Mouse (Mus musculus): ENCODE measurements around the gene Commd1.

The Commd1 gene

DNA sequence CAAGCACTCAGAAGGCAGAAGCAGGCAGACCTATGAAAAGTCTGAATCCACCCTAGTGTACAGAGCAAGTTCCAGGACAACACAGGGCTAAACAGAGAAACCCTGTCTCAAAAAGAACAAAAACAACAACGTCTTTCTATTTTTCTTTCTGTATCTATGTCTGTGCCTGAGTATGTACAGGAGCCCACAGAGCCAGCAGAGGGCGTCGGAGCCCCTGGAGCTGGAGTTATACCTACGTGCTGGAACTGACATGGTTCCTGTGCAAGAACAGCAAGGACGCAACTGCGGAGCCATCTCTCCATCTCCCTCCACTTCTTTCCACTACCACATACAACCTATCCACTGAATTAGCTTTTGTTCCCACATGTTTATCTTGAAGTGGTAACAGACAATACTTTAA lies 32.1 kb downstream of the Commd1 start:
- no peak for DNase-seq (ENCODE audit: low read depth, low spot score)

DNA sequence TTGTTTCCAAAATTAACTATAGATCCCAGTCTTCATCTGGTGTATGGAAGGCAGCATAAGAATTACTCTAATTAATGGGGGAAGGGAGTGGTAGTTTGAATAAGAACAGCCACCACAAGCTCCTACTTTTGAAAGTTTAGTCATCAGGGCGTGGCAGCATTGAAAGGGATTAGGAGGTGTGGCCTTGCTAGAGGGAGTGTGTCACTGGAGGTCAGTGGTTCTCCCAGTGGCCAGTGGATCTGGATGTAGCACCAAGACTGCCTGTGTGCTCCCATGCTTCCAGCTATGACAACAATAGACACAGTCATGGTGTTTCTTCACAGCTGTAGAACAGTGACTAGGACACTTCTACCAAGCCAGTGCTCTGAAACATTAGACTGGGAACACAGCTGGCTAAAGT lies 33.1 kb downstream of the Commd1 start:
- no peak for DNase-seq (ENCODE audit: low read depth, low spot score)

DNA sequence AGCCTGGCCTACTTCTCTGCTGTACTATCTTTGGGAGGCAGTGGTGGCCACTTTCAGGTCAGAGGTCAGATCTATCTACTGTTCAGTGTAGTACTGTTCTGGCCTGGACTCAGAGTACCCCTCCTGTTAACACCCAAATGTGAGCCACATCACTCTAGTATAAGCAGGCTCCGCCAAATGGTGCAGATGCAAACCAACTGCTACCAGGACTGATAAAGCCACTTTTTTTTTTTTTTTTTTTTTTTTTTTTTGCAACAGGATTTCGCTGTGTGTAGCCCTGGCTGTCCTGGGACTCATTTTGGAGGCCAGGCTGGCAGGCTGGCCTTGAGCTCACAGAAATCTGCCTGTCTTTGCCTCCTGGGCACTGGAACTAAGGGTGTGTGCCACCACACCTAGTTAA lies 43.2 kb downstream of the Commd1 start:
- no peak for DNase-seq (ENCODE audit: low read depth, low spot score)

DNA sequence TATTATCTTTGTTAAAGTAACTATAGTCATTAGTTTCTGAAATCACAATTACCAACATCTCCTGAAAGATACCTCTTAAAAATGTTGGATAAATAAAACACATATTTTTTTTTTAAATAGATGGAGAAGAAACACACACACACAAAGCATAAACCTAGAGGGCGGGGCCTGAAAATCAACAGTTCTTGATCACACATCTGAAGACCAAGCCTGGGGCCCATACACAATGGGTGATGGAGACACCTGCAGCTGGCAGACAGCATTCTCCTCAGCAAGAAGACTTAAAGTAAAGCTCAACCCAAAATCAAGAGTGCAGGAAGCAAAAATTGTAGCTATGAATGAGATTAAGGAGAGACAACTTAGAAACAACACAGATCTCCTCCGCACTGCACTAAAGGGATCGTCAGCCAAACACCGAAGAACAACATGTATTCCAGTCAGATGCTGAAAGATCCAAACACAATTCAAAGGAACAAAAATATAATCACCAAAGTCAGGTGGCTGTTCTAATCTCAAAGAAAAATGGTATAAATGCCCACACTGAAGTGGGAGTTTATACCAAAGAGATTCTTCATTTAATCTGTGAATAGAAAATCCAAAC lies 44.4 kb downstream of the Commd1 start:
- no peak for DNase-seq (ENCODE audit: low read depth, low spot score)

DNA sequence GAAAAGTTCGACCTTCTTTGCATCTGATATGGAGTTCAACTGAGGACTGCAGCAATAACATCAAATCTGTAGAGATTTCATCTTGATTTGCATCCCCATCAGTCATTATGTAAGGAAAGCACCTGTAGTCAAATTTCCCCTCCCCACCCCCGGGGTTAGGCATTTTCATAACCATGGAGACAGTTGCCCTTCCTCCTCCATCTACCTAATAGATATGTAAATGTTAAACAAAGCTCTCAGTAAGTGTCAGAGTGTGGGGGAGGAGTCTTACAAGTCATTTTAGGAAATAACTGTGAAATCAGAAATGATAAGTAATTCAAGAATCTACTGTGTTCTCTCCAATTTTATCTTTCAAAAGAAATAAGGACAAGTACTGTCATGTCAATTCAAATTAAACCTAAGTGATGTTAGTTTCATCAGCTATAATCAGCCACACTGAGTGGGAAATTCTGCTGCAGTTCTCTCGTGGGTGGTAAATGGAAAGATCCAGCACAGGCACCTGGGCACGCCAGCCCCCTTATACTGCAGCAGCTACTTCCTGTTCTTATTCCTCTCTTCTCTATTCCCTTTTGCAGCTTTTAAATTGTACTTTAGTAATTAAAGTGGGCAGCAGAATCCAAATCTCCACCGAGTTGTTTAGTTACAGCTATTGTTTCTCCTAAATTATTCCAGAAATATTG lies 45.6 kb downstream of the Commd1 start:
- no peak for DNase-seq (ENCODE audit: low read depth, low spot score)

DNA sequence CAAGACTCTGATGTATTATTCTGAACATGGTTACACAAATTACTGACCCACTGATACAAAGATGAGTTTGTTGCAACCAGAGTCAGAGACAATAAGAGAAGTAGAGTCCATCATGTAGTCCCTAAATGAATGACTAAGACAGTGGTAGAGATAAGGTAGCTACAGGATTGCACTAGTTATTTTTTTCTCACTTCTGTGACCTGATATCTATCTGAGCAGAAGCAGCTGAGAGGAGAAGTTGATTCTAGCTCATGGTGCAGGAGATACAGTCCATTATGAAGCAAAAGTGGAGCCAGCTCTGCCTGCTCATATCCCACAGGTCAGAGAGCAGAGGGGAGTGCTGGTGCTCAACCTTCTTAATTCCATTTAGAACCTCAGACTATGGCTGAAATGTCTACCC lies 50.0 kb downstream of the Commd1 start:
- DNase-seq (ENCODE audit: low read depth, low spot score) = no peak

DNA sequence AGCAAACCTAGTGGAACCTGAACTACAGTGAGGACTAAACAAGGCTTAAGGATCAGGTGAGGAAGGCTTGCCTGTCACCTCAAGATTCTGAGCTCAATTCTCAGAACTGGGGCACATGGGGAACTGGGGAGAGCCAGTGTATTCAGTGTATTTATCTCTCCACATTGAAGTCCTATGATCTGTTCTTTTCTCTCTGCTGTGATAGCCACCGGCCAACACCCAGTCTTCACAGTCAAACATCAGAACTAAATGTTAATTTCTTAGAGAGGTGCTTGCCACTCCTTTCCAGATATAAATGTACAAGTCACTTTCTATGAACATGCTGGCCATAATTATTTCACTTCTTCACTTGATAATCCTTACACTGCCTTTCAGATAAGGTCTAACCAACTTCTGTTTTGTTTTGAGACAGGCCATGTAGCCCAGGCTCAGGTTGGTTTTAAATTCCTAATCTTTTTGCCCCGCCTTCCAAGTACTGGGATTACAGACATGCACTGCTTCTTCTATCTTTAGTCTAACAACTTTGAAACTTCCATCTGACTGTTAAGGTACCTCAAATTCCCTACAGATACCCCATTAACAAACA lies 50.8 kb downstream of the Commd1 start:
- no peak for DNase-seq (ENCODE audit: low read depth, low spot score)

DNA sequence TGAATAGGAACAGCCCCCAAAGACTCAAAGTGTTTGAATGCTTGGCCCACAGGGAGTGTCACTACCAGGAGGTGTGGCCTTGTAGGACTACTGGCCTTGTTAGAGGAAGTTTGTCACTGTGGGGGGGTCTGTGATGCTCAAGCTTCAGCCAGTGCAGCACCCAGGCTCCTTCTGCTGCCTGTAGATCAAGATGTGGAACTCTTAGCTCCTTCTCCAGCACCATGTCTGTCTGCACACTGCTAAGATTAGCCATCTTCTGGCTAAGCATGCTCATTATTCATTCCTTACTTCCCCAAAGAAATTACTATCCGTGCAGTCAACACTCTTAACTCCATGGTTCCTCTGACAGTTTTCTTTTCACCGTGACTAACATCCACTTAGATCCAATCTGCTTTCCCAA lies 52.1 kb downstream of the Commd1 start:
- DNase-seq (ENCODE audit: low read depth, low spot score) = no peak

DNA sequence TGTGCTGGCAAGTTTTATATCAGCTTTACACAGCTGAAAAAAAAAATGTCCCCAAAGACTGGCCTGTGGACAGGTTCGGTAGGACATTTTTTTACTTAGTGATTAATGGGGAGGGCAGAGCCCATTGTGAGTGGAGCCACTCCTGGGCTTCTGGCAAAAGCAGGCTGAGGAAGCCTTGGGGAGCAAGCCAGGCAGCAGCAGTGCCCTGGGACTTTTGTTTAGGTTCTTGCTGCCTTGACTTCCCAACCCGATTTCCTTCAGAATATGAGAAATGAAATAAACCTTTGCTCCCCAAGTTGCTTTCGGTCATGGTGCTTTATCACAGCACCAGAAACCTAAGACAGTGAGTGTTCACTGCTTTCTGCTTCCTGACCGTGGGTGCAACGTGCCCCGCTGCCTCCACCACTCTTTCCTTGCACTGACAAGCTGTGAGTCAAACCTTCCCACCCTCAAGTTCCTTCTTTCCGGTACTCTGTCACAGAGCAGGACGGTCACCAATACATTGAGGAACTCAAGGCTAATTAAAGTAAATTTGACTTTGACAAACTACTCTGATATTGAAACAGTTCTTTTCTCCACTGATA lies 53.5 kb downstream of the Commd1 start:
- no peak for DNase-seq (ENCODE audit: low read depth, low spot score)

DNA sequence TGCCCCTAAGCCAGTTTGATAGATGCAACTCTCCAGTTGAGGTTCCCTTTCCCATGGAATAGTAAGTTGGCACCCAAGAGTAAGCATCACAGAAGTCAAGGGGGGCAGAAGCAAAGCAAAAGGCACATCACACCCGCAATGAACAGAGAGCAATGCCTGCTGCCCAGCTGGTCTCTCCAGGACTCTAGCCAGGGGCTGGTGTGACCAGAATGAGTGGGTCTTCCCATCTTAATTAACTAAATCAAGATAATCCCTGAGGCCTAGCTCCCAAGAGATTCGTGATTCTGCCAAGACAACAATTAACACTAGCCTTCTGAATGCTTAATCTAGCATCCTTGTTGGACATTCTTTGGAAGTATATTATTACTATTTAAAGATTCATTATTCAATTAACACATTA lies 58.6 kb downstream of the Commd1 start:
- DNase-seq (ENCODE audit: low read depth, low spot score) = no peak

DNA sequence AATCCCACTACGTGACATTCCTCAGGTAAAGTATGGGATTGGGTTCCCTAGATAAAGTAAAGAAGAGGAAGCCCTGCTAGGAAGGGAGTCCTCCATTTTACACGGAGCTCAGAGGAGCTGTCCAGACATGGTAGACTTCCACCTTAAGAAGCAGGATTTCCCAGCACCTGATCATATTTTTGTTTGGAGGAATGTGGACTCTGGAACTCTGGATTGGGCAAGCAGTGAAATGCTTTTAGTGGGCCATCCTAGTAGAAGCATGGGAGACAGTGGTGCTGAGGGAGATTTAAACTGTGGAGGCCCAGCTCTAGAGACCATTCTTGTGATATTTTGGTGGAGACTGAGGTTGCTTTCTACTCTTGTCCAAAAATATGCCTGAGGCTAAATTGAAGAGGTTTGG lies 59.6 kb downstream of the Commd1 start:
- DNase-seq (ENCODE audit: low read depth, low spot score) = no peak

DNA sequence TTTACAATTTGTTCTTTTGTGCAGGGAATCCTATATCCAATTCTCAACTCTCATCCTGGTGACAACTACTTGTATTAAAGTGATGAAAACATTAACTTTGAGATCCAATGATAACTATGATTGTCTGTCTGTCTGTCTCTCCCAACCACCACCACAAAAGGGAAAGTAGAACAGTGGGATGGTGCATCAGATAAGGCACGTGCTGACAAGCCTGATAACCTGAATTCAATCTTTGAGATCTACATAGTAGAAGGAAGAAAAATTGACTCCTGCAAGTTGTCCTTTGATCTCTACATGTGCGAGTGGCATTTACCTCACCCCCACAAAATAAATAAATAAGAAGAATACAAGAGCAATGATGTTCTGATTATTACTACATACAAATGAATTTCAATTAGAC lies 62.8 kb downstream of the Commd1 start:
- DNase-seq (ENCODE audit: low read depth, low spot score) = no peak

DNA sequence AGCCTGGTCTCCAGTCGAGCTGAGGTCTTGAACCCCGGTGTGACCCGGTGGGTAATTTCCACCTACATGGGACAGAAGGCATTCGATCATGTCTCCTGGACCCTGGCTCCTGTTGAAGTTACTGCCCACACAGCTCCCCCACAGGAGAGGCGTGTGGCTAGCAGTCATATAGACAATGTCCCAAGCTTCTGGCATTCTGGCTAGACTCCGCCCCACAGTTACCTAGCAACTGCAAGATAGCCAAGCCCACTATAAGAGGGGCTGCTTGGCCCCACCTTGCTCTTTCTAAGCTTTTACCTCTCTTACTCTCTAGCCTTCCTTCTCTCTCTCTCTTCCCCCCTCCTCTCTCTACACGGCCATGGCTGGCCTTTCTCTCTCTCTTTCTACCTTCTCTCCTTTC lies 64.4 kb downstream of the Commd1 start:
- DNase-seq (ENCODE audit: low read depth, low spot score) = no peak

DNA sequence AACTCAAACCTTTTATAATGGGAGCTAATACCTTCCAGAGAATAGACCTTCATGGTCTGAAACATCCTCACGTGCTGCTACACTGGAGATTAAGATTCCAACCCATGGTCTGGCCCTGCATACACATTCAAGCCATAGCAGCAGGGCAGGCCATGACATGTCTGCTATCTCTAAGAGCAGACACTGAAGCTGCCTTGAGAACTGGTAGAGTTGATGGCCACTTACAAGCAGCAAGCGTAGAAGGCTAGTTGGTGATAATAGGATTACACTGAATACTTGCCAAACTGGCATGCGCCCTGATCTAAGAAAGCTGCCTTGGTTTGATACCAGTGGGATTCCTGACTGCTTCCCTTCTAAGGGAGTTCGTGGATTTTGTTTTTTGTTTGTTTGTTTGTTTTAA lies 68.4 kb downstream of the Commd1 start:
- no peak for DNase-seq (ENCODE audit: low read depth, low spot score)

DNA sequence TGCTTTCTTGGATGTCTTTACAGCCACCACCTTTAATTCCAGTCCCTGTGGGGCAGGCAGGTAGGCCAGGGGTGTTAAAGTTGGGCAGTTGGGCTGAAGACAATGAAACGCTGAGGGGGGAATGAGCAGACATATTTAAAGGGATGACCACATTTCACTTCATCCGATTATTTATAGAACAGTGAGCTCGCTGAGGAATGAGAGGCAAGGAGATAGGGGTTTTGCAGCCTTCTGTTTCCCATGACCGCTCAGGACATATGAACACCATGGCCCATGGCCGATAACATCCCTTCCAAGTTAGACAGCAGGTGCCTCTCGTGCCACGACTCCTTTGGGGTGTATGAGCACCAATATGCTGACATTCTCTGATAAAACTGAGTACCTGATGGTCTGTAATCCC lies 70.4 kb downstream of the Commd1 start:
- DNase-seq (ENCODE audit: low read depth, low spot score) = no peak

DNA sequence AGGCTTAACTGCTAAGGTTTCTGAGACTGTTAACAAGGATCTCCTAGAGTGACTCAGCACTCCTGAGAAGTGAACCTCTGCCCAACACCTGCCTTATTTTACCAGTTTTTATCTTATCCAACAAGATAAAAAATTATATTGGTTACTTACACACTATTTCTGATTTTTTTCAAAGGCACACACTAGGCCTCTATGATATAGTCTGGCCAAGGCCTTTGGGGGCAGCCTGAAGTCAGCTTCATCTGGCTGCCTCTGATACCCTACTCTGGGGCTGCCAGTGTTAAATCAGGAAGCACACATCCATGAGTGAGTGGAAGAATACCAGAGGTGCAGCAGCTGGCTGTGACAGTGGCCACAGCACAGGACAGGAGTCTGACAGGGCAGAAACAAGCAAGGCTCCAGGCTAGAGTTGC lies 75.7 kb downstream of the Commd1 start:
- DNase-seq (ENCODE audit: low read depth, low spot score) = no peak

DNA sequence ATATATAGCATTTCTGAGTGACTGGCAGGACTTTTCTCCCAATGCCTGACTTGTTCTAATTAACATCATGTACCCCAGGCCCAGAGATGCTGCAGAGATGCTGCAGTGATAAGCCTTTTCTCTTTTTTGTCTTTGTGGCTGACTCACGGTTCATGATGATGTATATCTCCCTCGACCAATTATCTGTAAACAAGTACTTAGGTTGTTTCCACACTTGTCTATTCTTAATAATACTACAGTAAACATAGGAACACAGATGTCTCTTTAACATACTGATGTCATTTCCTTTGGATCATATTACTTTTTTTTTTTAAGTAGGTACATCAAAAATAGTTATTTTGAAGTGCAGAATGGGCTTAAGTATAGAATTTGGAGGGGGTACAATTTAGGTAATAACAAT lies 79.3 kb downstream of the Commd1 start:
- no peak for DNase-seq (ENCODE audit: low read depth, low spot score)

DNA sequence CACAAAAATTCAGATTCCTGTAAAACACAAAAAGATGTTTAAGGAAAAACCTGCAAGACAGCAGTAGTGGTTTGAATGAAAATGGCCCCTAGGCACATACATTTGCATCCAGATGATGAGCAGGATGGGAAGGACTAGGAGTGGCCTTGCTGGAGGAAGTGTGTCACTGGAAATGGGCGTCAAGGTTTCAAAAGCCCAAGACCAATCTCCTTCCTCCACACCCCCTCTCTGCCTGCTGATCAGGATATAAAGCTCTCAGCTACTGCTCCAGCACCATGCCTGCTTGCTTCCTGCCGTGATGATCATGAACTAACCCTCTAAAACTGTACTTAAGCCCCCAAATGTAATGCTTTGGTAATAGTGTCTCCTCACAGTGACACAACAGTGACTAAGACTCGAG lies 82.1 kb downstream of the Commd1 start:
- DNase-seq (ENCODE audit: low read depth, low spot score) = no peak

DNA sequence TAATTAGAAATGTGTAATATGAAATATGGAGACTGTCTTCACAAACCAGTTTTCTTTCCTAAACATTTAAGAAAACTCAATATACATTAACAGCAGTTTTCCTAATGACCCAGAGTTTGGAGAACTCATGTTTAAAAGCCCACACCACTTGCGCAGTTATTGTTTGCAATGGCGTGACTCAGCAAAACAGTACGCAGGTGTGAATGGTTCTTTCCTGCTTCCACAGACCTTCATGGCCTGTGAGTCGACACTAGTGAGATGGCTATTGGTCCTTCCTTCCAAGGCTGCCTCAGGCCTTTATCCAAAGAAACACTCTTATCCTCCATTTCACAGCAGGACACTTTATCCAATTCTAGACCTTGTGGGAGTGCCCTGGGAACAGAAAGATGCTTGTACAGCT lies 84.5 kb downstream of the Commd1 start:
- no peak for DNase-seq (ENCODE audit: low read depth, low spot score)

DNA sequence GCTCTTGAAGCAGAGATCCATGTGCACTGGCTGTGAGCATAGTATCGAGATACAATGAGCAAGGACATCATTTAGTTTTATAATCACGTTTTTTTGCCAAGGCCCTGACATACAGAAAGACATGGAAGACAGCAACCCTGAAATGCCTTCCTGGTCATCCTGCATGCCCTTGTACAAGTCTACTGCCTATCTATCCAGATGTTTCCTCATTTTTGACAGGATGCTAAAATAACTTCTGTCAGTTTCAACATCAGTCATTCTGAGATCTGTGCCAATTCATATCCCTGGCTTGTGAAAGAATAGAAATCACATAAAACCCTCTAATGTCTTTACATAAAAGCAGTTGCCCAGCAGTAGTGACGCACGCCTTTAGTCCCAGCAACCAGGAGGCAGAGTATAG lies 85.1 kb downstream of the Commd1 start:
- no peak for DNase-seq (ENCODE audit: low read depth, low spot score)

DNA sequence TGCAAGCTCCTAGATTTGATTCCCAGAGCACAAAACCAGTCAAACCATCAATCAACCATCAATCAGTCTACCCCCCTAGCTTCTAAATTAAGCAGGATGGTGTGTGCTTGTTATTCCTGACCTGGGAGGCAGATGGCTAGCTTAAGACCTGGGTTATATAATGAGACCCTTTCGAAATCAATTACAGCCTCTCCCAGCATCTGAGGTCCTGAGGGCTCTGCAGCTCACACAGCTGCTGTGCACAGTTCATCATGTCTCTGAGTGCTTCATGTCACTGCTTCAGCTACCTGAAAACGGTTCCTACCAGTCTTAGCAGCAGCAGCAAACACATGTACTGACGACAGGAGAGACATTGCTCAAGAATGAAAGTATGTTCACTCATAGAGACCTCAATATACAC lies 89.1 kb downstream of the Commd1 start:
- DNase-seq (ENCODE audit: low read depth, low spot score) = peak; percentile 32

DNA sequence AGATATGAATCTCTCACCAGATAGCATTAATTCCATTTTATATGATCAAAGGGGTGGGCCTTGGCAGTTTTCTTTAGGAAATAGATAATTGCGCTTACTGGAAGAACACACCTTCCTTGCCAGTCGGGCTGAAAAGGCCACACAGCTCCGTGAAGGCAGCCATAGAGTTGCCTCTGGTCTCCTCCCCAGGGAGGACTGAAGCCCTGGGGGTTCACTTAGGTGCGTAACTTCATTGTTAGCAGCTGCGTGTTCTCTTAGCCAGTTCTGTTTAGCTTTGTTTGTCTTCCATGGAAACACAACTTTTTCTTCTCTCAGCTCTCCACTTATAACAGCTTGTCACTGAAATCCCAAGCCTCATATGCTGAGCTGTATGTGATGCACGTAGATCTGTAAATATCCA lies 89.7 kb downstream of the Commd1 start:
- DNase-seq (ENCODE audit: low read depth, low spot score) = no peak

DNA sequence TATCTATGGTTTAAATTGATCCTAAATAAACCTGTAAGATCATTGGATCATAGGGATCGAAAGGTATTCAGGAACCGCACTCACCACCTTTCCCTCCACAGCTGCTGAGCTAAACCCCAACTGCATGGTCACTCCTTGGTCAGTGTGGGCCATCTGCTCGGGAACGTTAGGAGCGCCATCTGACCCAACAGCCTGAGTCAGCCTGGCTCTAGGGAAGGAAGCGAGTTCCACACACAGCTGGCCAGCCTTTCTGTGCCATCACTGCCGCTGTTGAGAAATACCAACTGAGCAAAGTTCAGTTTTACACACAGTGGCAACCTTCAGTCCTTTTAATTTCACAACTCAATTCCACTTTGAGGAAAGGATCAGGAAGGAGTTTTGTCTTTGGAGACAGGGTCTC lies 90.3 kb downstream of the Commd1 start:
- DNase-seq (ENCODE audit: low read depth, low spot score) = no peak
